Mouse (Mus musculus) lung, postnatal 0 days (tissue): ENCODE results near the gene Gm28048. TPM values are rescaled to one million over a fixed set of nuclear protein-coding genes. Genes with fewer than 3 reads are reported as not detected.

Experiments used
- ATAC-seq: fragments of 200-750 bp; cut with Nextera tagmentation; 2 replicates; pipeline ENCODE4 v1.8.0; 2017; ENCODE audit warnings: moderate library complexity
- DNase-seq: peaks from one replicate; pipeline ENCODE4 v3.0.0-alpha.2; 2016; ENCODE audit warnings: low spot score
- H3K27ac ChIP-seq: fragments of 300-500 bp; sonication (generic); 2 replicates; pipeline ENCODE4 v1.5.1; 2014; ENCODE audit warnings: antibody characterized with exemption, mild to moderate bottlenecking, low read length, mixed read lengths
- H3K27me3 ChIP-seq: fragments of 300-500 bp; sonication (generic); replicated peaks from 2 replicates; pipeline ENCODE4 v1.6.1; 2014; ENCODE audit warnings: low read length, mixed read lengths; ENCODE audit not compliant: insufficient read depth
- H3K36me3 ChIP-seq: fragments of 300-500 bp; sonication (generic); 2 replicates; pipeline ENCODE4 v1.6.1; 2014; ENCODE audit warnings: low read length, mixed read lengths; ENCODE audit not compliant: insufficient read depth
- H3K4me1 ChIP-seq: fragments of 300-500 bp; sonication (generic); 2 replicates; pipeline ENCODE4 v1.6.1; 2014; ENCODE audit warnings: antibody characterized with exemption, low read depth, low read length, mixed read lengths; ENCODE audit not compliant: insufficient read depth
- H3K4me2 ChIP-seq: fragments of 300-500 bp; sonication (generic); replicated peaks from 2 replicates; pipeline ENCODE4 v1.6.1; 2014; ENCODE audit warnings: low read depth, mild to moderate bottlenecking, low read length, moderate library complexity, mixed read lengths
- H3K4me3 ChIP-seq: fragments of 300-500 bp; sonication (generic); 2 replicates; pipeline ENCODE4 v1.5.1; 2014; ENCODE audit warnings: low read depth, low read length
- H3K9ac ChIP-seq: fragments of 300-500 bp; sonication (generic); replicated peaks from 2 replicates; pipeline ENCODE4 v1.6.1; 2014; ENCODE audit warnings: low read depth, mild to moderate bottlenecking
- H3K9me3 ChIP-seq: fragments of 300-500 bp; sonication (generic); 2 replicates; pipeline ENCODE4 v1.6.1; 2016; ENCODE audit warnings: low read length, mixed read lengths
- CTCF ChIP-seq: IDR thresholded peaks from 2 replicates; pipeline ENCODE4 v1.5.1; 2016; ENCODE audit warnings: antibody characterized with exemption, mild to moderate bottlenecking
- EP300 ChIP-seq: IDR thresholded peaks from 2 replicates; pipeline ENCODE4 v1.6.1; 2016; ENCODE audit warnings: antibody characterized with exemption, mild to moderate bottlenecking, control low read depth
- WGBS: fragments of 180-500 bp; shearing (Covaris S2); extraction: QIAGEN DNeasy Blood & Tissue Kit; methylation state at CpG from one replicate; pipeline ENCODE4 v1.1.7; 2014; 5-methylcytosine and 5-hydroxymethylcytosine counted together
- polyA plus RNA-seq: library from polyadenylated mRNA; unstranded; fragments of >200 nt; fragmentation: Nextera tagmentation; extraction: Ambion mirVana; gene quantifications from 2 replicates; pipeline ENCODE4 v1.2.1, GENCODE M21; 2015

Gene Gm28048
- polyA plus RNA-seq, 1 experiment from 2014 or later: 26.1 TPM

DNA sequence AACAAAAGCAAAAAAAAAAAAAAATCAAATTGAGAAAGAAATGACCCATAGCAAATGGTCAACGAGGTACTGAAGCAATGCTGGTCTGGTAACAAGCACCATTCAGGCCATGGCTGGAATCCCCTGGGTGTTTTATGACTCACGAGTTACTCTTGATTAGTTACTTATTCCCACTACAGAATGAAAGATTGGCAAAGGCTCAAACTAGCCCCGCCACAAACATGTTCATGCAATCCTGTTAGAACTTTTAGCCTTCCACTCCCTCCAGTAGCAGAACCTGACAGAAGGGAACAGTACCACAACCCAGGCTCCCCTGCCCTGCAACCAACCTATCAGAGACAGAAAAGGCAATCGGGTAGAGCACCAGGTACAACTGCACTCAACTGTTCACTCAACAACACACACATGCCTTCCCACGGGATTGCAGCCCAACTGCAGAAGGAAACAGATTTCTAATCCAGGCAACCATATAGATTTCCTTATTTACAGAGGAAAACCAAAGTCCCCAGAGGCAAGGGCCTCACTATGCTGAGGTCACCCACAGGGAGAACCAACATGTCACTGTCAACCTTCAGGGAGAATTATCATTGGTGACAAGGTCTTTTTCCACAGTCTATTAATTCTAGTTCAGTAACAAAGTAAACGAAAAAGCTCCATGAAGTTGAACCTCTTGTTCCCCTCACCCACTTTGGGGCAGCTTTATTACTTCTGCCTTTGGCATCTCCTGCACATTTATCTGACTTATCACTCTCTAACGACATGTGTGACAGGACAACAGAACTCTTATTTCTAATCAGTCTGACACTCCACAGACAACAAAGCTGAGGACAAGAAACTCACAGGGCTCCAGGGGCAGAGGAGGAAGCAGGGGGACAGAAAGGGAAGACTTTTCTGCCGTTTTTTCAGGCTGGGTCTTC, 133.9 kb downstream of the Gm28048 start:
- DNase-seq (peak; percentile 89), ATAC-seq (peak; percentile 74)
- WGBS: 27% methylated on average over 8 of the region's 8 CpGs
- H3K27ac ChIP-seq: peak overlapping the region; percentile 65
- no peaks in the 10 kb centered on the region for H3K36me3 ChIP-seq
- H3K9me3 ChIP-seq: no peaks in the 10 kb centered on the region
- H3K4me2 ChIP-seq: no peak overlapping the region
- no peak overlapping the region for H3K4me3 ChIP-seq
- no peak for TF ChIP-seq CTCF
- peak; percentile 72 for TF ChIP-seq EP300
- peaks cover 75% of the 10 kb centered on the region for H3K4me1 ChIP-seq
- no peaks in the 10 kb centered on the region for H3K27me3 ChIP-seq
- H3K9ac ChIP-seq: no peak overlapping the region

DNA sequence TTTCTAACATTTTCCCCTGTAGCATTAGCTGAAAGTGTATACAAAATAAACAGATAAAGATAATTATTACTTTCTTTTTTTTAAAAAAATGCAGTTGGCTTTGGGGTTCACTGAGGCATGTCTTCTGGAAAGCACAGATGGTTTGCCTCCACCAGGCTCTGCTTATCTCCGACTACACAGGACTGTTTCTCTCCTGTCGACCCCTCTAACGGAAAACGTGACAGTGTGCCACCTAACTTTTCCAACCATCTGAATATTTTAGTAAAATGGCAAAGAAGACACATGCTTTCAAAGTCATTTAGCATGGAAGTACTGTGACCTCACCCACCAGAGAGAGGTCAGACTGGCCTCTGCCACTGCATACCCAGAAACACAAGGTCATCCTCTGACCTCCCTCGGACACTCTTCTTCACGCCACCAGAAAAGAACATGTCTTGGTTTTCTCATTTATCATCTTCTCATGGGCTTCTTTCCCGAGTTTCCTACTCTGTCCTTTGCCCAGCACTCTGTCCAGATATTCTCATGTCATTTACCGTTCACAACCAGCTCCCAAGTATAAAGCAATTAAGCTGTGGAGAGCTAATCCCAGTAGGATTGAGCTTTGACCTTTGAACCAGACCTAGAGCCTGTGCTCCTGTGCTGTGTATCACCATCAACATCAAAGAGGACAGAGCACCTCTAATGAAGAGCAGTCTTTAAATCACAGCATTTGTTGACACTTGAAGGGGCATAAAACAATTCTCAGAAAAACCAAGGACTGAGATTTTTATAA, 134.7 kb downstream of the Gm28048 start:
- WGBS: 52% methylated on average over 8 of the region's 8 CpGs
- Histone ChIP-seq H3K36me3 (no peaks in the 10 kb centered on the region), H3K9ac (no peak overlapping the region), H3K27me3 (no peaks in the 10 kb centered on the region), H3K4me1 (peaks cover 70% of the 10 kb centered on the region), H3K4me3 (no peak overlapping the region), H3K9me3 (no peaks in the 10 kb centered on the region), H3K27ac (peak overlapping the region; percentile 47; the same call in 1 of the 2 replicates), H3K4me2 (no peak overlapping the region)
- TF ChIP-seq CTCF (no peak), EP300 (no peak)
- no peak for ATAC-seq
- DNase-seq: no peak

DNA sequence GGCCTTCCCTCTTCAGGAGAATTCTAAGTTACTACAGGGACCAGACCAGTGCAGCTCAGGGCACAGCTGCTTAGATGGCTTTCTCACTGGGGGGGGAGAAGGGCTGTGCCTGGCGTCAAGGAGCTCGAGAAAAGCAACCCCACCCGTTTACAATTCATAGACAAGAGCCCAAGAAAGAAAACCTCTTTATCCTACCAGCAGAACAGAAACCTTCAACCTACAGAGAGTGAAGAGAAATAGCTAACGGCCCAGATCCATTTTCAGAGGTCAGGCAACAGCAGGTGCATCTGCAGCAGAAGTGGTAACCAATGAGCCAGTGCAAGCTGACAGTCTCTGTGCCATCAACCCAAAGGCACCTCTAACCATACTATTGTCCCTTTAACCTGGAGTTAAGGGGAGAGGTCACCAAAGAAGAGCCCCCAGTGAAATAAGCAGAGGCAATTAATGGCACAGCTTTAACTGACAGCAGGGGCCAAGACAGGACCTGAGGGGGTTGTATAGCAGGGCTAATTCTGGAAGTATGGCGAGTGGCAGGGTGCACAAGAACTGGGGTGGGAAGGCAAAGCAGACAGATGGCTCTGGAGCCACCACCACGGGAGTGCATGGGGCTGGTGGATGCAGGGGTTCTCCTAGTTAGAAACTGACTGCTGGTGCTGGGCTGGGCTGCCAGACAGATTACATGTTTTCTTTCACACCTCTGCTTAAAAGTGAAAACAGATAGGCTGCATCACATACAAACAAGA, 135.6 kb downstream of the Gm28048 start:
- Histone ChIP-seq H3K4me3 (no peak overlapping the region), H3K4me2 (no peak overlapping the region), H3K9me3 (no peaks in the 10 kb centered on the region), H3K27me3 (no peaks in the 10 kb centered on the region), H3K4me1 (peaks cover 70% of the 10 kb centered on the region), H3K36me3 (no peaks in the 10 kb centered on the region), H3K27ac (no peak overlapping the region), H3K9ac (no peak overlapping the region)
- TF ChIP-seq EP300 (no peak), CTCF (no peak)
- ATAC-seq (no peak), DNase-seq (no peak)
- WGBS: 59% methylated on average over 6 of the region's 6 CpGs

DNA sequence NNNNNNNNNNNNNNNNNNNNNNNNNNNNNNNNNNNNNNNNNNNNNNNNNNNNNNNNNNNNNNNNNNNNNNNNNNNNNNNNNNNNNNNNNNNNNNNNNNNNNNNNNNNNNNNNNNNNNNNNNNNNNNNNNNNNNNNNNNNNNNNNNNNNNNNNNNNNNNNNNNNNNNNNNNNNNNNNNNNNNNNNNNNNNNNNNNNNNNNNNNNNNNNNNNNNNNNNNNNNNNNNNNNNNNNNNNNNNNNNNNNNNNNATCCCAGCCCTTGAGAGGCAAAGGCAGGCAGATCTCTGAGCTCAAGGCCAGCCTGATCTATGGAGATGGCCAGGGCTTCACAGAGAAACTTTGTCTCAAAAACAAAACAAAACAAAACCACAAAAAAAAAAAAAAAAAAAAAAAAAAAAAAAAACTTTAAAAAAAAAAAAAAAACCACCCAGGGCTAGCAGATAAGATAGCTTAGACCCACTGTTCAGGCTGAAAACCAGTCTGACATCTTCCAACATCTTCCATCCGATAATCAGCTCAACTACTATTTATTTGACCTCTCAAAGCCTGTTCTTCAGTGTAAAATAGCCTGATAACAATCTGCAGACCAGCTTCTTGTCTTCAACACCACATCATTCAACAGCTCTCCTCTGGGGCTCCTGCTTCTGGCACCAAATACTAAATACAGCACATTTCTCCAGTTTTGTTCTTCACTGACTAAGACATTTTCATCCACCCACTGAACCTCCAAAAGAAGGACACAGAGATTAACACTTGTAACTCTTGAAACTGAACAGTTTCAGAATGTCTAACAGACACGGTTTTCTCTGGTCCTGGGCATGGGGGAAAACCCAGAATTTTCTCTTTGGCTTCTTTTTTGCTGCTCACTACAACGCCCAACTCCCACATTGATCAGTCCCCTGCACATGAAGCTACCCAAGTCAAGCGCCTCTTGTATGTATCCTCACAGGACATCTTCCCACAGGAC, 136.9 kb downstream of the Gm28048 start:
- ATAC-seq (peak; percentile 4; the same call in 1 of the 2 replicates), DNase-seq (peak; percentile 63)
- WGBS: 47% methylated on average over 4 of the region's 4 CpGs
- no peak for TF ChIP-seq EP300
- TF ChIP-seq CTCF: no peak
- Histone ChIP-seq H3K4me3 (no peak overlapping the region), H3K27ac (peak overlapping the region; percentile 9; the same call in 1 of the 2 replicates), H3K4me1 (peaks cover 59% of the 10 kb centered on the region), H3K9me3 (no peaks in the 10 kb centered on the region), H3K27me3 (no peaks in the 10 kb centered on the region), H3K9ac (no peak overlapping the region), H3K36me3 (no peaks in the 10 kb centered on the region), H3K4me2 (no peak overlapping the region)

DNA sequence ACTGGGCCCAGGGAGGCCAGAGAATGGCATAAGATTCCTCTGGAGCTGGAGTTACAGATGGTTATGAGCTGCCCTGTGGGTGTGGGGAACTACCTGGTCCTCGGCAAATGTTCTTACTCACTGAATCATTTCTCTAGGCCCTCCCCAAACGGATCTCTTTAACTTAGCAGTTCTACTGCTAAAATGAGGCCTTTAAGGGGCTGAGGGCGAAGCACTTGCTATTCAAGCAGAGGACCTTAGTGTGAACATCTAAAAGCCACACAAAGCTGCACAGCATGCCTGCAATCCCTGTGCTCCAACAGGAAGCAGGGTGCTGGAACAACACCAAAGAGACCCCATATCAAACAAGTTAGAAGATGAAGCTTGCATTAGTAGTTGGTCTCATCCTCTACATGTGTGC, 142.4 kb downstream of the Gm28048 start:
- no peak overlapping the region for H3K9ac ChIP-seq
- H3K4me3 ChIP-seq: no peak overlapping the region
- H3K27me3 ChIP-seq: no peaks in the 10 kb centered on the region
- 63% methylated on average over 3 of the region's 3 CpGs for WGBS
- no peak overlapping the region for H3K4me2 ChIP-seq
- DNase-seq: no peak
- H3K36me3 ChIP-seq: peaks cover 9% of the 10 kb centered on the region; the same call in 1 of the 2 replicates
- H3K9me3 ChIP-seq: no peaks in the 10 kb centered on the region
- H3K4me1 ChIP-seq: peaks cover 14% of the 10 kb centered on the region; the same call in 1 of the 2 replicates
- no peak for ATAC-seq
- TF ChIP-seq EP300 (no peak), CTCF (no peak)
- H3K27ac ChIP-seq: no peak overlapping the region
